Mouse (Mus musculus) hindlimb bud, embryonic 11.5 days (tissue): ENCODE data around the gene Dram1.

Source experiments
- DNase-seq: peaks from one replicate; pipeline ENCODE4 v3.0.0-alpha.2; 2012; ENCODE audit warnings: low read depth, low spot score; ENCODE audit errors: extremely low spot score

The Dram1 gene

GRCm38 (mm10) chr10:88351411-88352103, 27.3 kb downstream of the Dram1 start:
- no peak for DNase-seq

- DNase-seq, result no peak
Measured at GRCm38 (mm10) chr10:88350687-88351086, 28.2 kb downstream of the Dram1 start.

- no peak for DNase-seq
Measured at GRCm38 (mm10) chr10:88349800-88350199, 29.1 kb downstream of the Dram1 start.

DNA sequence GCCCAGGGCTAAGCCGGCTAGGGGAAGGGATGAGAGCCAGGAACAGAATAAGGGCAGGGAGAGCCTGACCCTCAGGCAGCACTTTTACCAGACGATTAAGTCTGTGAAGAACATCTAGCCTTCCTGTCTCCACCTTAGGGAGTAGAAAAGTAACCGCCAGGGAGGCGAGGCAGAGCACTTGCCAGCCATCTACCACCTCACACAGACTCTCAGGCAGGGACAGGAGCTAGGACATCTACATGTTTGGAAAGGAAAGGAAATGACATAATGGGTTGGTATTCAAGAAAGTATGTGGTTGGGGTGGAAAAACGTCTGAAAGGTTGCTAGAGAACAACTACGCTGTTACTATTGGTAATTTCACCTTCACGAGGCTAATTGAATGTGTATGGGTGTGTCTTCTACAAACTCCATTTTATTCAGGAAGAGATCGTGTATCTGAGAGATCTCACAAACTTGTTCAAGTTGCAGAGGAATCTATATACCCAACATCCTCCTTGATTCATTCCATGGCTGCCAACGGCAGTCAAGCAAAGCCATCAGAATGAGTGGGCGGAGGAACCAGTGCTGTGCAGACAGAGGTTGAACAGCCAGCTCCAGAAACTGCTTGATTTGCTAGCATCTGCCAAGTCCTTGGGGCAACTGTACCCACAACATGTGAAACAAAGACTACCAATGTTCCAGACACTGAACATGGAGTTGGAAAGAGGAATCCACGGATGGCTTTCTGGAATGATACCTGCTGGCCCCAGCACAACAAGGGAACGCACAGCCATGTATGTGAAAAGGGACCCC, 32.2 kb downstream of the Dram1 start:
- no peak for DNase-seq

- no peak for DNase-seq
Measured at GRCm38 (mm10) chr10:88345899-88346401, 32.9 kb downstream of the Dram1 start.

DNA sequence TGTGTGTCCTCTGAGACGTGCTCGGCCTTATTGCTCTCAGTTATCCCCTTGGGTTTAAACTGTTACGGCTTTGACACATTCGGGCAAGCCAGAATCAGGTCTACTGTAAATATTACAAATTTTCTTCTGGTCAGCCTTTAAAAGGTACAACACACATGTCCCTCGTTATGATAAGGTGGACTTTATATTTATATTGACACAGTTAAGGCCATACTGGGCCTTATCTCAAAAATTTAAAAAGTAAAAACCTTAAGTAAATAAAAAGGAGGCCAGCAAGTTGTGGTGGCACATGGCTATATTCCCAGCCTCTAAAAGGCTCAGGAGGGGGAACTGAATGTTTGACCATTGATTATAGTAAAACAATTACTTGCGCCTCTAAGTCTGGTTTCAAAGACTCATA, 37.5 kb downstream of the Dram1 start:
- DNase-seq, result no peak

GRCm38 (mm10) chr10:88340660-88341059, 38.2 kb downstream of the Dram1 start:
- DNase-seq, result no peak

GRCm38 (mm10) chr10:88330695-88331094, 48.2 kb downstream of the Dram1 start:
- no peak for DNase-seq

GRCm38 (mm10) chr10:88328056-88328450, 50.8 kb downstream of the Dram1 start:
- DNase-seq, result no peak

DNA sequence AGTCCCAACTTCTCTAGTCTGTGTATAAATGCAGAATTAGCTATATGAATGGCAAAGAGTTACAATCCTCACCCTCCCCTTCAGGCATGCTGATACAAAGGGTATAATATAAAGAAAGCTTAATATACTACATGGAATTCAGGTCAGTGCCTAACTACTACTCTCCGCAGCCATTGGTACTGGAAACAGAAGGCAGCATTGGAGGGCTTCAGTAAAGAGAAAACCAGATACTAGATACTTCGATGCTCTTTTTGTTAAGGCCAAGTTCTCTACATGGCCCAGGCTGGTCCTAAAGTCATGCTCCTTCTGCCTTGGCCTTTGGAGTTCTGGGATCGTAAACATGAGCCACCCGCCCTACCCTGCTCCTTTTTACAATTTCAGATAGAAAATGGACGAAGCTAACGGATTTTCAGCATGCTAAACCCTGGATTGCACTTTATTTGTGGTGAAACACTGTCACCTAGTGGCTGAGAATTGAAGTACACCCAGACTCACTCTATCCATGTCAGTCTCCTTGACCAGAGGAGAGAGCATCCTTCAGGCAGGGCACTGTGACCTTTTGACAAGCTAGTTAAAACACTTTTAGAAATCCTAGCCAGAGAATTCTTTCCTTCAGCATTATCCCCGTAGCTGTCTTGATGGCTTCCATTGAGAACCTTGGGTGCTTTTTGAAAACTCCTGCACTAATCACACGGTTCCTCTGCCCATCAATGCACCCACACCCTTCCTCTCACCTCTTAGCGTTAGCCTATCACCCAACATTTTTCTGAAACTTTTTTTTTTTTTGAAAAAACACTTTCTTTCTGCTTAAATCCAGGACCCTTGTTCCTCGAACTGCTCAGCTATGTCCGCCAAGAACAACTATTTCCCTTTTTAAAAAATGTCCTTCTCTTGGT, 51.5 kb downstream of the Dram1 start:
- DNase-seq, result peak; percentile 80

DNA sequence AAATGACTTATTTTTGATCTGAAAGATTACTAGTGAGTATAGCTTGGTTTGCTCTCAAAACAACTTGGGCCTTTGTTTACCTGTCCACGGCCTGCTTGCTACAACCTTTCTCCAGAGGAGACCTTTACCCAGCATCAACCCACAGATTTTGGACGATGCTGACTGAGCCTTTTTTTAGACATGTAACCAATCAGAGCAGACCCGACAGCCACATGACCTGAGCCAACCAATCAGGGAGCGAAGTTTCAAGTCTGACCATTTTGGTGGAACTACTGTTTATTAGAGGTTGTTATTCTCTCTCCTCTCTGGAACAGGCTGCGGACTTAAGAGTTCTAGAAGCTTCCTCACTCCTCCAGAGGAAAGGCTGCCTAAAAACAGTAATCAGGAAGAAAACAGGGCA, 57.1 kb downstream of the Dram1 start:
- DNase-seq, result no peak

DNA sequence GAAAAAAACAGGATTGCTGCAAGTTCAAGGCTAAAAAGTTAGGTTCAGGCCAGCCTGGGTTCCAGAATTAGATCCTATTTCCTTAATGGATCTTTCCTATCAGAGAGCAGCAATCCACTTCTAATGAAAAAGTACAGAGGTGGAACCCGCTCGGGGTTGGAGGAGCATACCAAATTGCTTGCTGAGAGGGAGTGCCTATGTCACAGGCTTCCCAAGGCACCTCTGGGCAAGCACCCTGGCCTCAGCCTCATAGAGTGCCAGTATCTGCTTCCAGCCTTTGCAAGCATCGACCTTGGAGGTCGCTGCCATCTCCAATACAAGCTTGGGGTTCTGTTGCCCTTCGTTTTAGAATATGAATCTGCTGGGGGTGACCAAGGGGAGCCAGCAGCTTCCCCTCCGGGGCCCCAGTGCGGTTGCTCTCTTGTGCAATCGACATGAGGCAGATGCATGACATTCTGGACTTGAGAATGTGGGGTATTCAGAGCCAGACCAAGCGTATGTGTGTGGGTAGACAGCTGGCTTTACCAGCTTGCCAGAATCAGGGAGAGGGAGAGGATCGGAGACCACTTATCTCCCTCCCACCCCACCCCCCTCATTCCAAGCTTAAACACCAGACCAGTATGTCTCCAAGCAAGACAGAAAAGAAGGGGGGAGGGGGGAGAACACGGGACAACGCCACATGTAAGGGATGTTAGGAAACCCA, 58.0 kb downstream of the Dram1 start:
- DNase-seq, result no peak

DNA sequence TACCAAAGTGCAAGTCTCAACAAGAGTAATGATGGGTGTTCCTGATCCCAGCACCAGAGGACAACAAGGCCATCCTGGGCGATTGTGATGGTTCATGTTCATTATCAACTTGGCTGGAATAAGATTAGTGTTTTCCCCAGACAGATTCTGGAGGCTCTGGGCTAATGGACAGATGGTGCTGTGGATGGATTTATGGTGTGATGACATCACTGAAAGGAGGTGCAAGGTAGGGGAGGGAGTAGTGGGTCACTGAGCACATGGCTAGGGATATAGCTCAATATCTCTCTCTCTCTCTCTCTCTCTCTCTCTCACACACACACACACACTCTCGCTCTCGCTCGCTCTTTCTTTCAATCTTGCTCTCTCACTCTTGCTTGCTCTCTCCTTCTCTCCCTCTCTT, 60.7 kb downstream of the Dram1 start:
- DNase-seq, result no peak

GRCm38 (mm10) chr10:88317151-88317550, 61.7 kb downstream of the Dram1 start:
- DNase-seq, result no peak

GRCm38 (mm10) chr10:88314841-88315240, 64.0 kb downstream of the Dram1 start:
- no peak for DNase-seq

- DNase-seq, result no peak
Measured at GRCm38 (mm10) chr10:88309851-88310250, 69.0 kb downstream of the Dram1 start.

DNA sequence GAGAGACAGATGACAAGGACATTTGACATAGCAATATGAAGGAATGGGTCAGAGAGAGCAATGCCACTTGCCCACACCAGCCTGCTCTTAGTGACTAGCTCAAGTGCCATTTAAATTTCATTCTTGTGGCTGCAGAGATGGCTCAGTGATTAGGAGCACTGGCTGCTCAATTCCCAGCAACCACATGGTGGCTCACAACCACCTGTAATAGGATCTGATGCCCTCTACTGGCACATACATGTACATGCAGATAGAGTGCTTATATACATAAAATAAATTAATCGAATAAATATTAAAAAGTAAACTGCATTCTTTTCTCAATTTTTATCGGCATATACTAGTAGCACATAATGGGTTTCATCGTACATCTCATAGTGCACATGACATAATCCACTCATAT, 72.6 kb downstream of the Dram1 start:
- no peak for DNase-seq

DNA sequence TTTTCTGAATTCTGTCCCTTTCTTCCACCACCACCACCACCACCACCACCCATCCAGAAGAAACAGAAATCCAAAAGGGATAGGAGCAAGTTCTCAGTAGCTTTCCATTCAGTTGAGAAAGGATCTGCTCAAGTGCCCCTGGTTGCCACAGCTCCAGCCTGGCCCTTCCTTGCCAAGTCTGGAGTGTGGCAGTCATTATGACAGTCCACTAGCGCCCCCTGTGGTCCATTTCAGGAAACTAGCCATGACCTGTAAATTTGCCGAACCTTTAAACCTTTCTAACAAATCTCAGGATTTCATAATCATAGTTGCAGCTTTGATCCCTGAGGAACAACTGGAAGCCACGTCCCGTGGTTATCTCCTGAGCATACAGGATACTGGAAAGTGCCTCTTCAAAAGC, 74.6 kb downstream of the Dram1 start:
- peak; percentile 53 for DNase-seq

DNA sequence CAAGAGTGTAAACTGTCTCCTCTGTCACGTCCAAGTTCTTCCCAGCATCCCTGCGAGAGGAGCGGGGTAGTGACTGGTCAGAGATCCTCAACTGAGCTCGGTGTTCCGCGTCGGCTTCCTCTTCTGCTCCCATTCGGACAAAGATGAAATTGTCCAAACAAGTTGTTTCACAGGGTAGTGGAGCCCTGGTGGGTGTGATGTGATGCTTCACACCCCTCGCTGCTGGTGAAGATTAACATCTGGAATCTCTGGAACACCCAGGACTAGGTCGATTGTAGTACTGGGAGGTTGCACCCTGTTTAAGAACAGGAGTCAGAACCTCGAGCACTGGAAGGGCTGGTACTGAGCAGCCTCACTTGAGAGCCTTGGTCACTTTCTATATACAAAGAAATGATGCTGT, 75.8 kb downstream of the Dram1 start:
- DNase-seq, result no peak

DNA sequence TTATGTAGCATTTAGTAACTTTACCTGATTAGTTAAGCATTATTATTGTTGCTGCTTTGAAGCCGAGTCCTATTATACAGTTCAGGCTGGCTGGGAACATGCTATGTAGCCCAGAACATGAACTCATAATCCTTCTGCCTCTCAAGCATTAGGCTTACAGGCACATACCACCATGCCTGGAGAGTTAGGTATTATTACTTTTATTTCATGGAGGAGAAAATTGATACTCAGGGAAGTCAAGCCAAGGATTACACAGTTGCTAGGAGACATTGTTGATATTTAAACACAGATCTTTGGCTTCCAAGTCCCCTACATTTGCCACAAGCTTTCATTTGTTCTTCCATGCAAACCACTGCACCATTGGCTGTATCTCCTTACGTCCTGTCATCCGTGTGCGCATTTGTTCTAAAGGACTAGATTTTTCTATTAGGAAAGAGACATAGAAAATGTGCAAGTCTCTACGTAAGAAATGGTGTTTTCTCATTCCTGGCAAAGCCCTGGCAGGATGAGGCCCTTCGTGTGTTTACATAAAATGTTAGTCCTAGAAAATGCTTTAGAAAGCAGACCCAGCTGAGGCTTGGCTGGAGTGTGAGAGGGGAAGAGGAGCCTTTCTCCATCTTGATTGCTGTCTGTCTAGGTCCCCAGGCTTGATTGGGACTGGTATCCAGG, 76.9 kb downstream of the Dram1 start:
- DNase-seq, result no peak
